Mouse (Mus musculus): Measurements from ENCODE around the gene Pde6c.

The Pde6c gene

GRCm38 (mm10) chr19:38143540-38144271 lies 11.1 kb downstream of the Pde6c start:
- no peak for DNase-seq (ENCODE audit: low read depth, low spot score)

- DNase-seq (ENCODE audit: low read depth, low spot score), result no peak
These were observed 23.7 kb downstream of the Pde6c start for GRCm38 (mm10) chr19:38156243-38156642.

GRCm38 (mm10) chr19:38161648-38162354 lies 29.2 kb downstream of the Pde6c start:
- no peak for DNase-seq (ENCODE audit: low read depth, low spot score)

GRCm38 (mm10) chr19:38164633-38165032 lies 32.1 kb downstream of the Pde6c start:
- DNase-seq (ENCODE audit: low read depth, low spot score), result no peak

GRCm38 (mm10) chr19:38179675-38180074 lies 47.1 kb downstream of the Pde6c start:
- DNase-seq (ENCODE audit: low read depth, low spot score), result no peak

GRCm38 (mm10) chr19:38186631-38187344 lies 54.2 kb downstream of the Pde6c start:
- no peak for DNase-seq (ENCODE audit: low read depth, low spot score)

GRCm38 (mm10) chr19:38187345-38187680 lies 54.7 kb downstream of the Pde6c start:
- DNase-seq (ENCODE audit: low read depth, low spot score), result no peak

- DNase-seq (ENCODE audit: low read depth, low spot score), result no peak
These were observed 58.0 kb downstream of the Pde6c start for GRCm38 (mm10) chr19:38190606-38191005.

- no peak for DNase-seq (ENCODE audit: low read depth, low spot score)
These were observed 58.9 kb downstream of the Pde6c start for GRCm38 (mm10) chr19:38191446-38191845.

- DNase-seq (ENCODE audit: low read depth, low spot score), result no peak
These were observed 62.7 kb downstream of the Pde6c start for GRCm38 (mm10) chr19:38195245-38195644.

GRCm38 (mm10) chr19:38198731-38199130 lies 66.2 kb downstream of the Pde6c start:
- DNase-seq (ENCODE audit: low read depth, low spot score), result no peak

GRCm38 (mm10) chr19:38206669-38207068 lies 74.1 kb downstream of the Pde6c start:
- DNase-seq (ENCODE audit: low read depth, low spot score), result no peak

GRCm38 (mm10) chr19:38217696-38218095 lies 85.1 kb downstream of the Pde6c start:
- no peak for DNase-seq (ENCODE audit: low read depth, low spot score)

- DNase-seq (ENCODE audit: low read depth, low spot score), result no peak
These were observed 90.8 kb downstream of the Pde6c start for GRCm38 (mm10) chr19:38223356-38223904.

- peak; percentile 84 for DNase-seq (ENCODE audit: low read depth, low spot score)
These were observed 91.5 kb downstream of the Pde6c start, which contains the start of gene Fra10ac1 for GRCm38 (mm10) chr19:38223905-38224684. Fra10ac1 (minus strand) TSS chr19:38224156.

GRCm38 (mm10) chr19:38224685-38225060 lies 92.1 kb downstream of the Pde6c start:
- DNase-seq (ENCODE audit: low read depth, low spot score), result no peak

GRCm38 (mm10) chr19:38228699-38229098 lies 96.1 kb downstream of the Pde6c start:
- no peak for DNase-seq (ENCODE audit: low read depth, low spot score)

GRCm38 (mm10) chr19:38232087-38232486 lies 99.5 kb downstream of the Pde6c start:
- no peak for DNase-seq (ENCODE audit: low read depth, low spot score)

GRCm38 (mm10) chr19:38232516-38232915 lies 99.9 kb downstream of the Pde6c start:
- DNase-seq (ENCODE audit: low read depth, low spot score), result no peak

Measured in skeletal muscle tissue, adult 2 months (tissue).